Mouse (Mus musculus): Measurements from ENCODE around the gene Ndst4.

- TF ChIP-seq EP300 (IDR thresholded peaks at IDR 0.05; ENCODE audit: insufficient read depth, low read depth, low read length) (no peak), CTCF (IDR thresholded peaks at IDR 0.05) (no peak)
These were observed 353.0 kb downstream of the Ndst4 start for GRCm38 (mm10) chr3:125756911-125757310.
